Mouse (Mus musculus) olfactory bulb, adult 2 months (tissue): Measurements from ENCODE around the gene Swap70.

Experiments used
- CTCF ChIP-seq: fragments of 200-500 bp; IDR thresholded peaks from 2 replicates; pipeline ENCODE4 v1.5.1; 2012; ENCODE audit warnings: low read depth, mild to moderate bottlenecking, low read length, moderate library complexity; ENCODE audit not compliant: insufficient read depth
- POLR2A ChIP-seq: fragments of 200-500 bp; IDR thresholded peaks from 2 replicates; pipeline ENCODE4 v1.6.1; 2012; ENCODE audit warnings: mild to moderate bottlenecking, low read depth, low read length, moderate library complexity; ENCODE audit not compliant: insufficient read depth

- TF ChIP-seq CTCF (no peak), POLR2A (no peak)
These were observed 15.9 kb downstream of the Swap70 start for GRCm38 (mm10) chr7:110237451-110237836.
